Mouse (Mus musculus) stomach, postnatal 0 days (tissue): Measurements from ENCODE around the gene Atp6v1f.

Source experiments
- CTCF ChIP-seq: IDR thresholded peaks from 2 replicates; pipeline ENCODE4 v1.5.1; 2016; ENCODE audit warnings: antibody characterized with exemption, low read depth, mild to moderate bottlenecking, moderate library complexity
- EP300 ChIP-seq: optimal IDR thresholded peaks from 2 replicates; pipeline ENCODE3; 2016; ENCODE audit warnings: antibody characterized with exemption

DNA sequence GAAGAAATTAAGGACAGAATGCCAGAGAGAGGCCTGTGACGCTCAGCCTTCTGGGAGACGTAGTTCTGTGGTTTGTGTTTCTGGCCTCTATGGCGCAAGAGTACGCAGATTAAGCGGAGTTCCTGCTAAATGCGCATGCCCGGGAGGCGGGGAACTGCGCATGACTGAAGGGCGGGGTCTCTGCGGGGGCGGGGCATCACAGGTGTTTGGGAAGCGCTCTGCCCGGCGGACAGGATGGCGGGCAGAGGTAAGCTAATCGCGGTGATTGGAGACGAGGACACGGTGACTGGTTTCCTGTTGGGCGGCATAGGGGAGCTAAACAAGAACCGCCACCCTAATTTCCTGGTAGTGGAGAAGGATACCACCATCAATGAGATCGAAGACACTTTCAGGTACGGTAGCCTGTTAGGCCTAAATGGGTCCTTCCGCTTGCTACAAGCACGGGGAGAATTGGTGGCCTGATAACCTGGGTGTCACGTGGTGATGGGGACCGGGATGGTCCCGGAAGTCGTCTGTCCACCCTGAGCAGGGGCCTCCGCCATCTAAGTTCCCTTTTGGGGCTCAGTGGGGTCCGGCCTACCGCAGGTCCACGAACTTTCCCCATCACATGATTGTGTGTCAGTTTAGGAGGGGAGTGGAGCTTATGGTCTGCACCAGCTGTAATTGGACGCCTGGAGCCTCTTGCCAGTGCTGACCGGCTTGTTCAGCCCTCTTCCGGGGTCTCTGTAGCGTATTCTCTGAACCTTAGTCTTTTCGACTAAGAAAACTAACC, at the start of gene Atp6v1f:
- TF ChIP-seq EP300 = no peak
- peak; percentile 12; the same call in 1 of the 2 replicates for TF ChIP-seq CTCF
